Mouse (Mus musculus): ENCODE measurements at regions not wholly inside any gene's neighbourhood (a gene's known extent, or its start where the extent isn't known, plus 50 kb on each side); places are given as distances from the start of the nearest gene placed in this dataset.
A peak's percentile ranks its signal among the peaks of the same experiment; 100 is the strongest.

GRCm38 (mm10) chr2:11416122-11416521, 137.8 kb downstream of the Pfkfb3 start:
- DNase-seq: no peak

GRCm38 (mm10) chr2:11412521-11412920, 141.4 kb downstream of the Pfkfb3 start:
- no peak for DNase-seq

DNA sequence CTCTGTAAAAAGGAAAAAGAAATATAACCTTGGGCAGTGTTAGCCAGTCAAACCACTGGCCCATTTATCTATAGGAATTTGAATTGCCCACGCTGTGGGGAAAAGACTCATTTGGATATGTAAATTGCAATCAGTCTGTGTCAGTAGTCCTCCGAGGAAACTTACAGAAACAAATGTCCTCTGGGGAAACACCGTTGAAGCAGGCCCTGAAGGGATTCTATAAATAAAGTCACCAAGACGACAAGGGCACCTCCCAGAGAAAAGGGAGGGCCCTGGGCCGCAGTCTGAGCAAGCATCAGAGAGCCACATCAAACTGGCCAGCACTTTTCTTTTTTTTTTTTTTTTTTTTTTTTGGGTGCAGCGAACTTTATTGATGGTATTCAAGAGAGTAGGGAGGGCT, 145.4 kb downstream of the Pfkfb3 start:
- DNase-seq: no peak

DNA sequence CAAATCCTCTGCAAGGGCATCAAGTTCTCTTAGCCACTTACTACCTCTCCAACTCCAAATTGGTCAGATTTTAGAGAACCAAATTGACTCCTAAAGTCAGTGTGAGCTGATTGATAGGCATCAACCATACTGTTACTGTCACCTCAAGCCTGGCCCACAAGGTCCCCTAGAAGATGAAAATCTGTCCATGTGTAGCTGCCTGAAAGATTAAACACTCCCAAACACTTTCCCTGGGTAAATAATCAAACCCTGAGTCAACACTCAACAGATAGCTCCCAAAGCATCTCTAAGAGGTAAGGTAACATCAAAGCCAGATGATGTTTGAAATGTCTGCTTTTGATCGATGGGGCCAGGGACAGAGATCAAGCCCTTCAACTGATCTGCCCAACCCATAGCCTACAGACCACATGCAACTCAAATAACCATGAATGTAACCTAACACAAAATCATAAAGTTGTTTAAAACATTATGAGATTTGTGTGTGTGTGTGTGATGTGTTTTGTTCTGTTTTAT, 147.7 kb downstream of the Pfkfb3 start:
- DNase-seq: no peak

GRCm38 (mm10) chr2:11402218-11402848, 151.5 kb downstream of the Pfkfb3 start:
- DNase-seq: no peak

- DNase-seq: no peak
These were observed 154.5 kb downstream of the Pfkfb3 start for GRCm38 (mm10) chr2:11399411-11399810.

- no peak for DNase-seq
These were observed 154.9 kb downstream of the Pfkfb3 start for GRCm38 (mm10) chr2:11398949-11399348.

- DNase-seq: no peak
These were observed 155.5 kb downstream of the Pfkfb3 start for GRCm38 (mm10) chr2:11398391-11398790.

DNA sequence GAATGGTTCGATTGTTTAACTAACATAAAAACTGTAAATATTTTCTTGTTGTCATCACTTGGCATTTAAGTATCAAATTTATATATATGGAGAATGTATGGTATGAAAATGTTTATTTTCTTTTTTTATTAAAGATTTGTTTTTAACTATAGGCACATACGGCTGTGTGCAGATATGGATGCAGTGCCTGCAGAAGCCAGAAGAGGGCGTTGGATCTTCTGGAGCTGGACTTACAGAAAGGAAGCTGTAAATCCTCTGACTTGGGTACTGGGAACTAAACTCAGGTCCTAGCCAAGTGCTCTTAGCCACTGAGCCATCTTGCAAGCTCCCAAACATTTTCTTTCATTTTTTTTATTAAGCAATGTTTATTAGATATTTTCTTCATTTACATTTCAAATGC, 157.0 kb downstream of the Pfkfb3 start:
- no peak for DNase-seq

- no peak for DNase-seq
These were observed 159.1 kb downstream of the Pfkfb3 start for GRCm38 (mm10) chr2:11394675-11395349.

- DNase-seq: no peak
These were observed 162.2 kb downstream of the Pfkfb3 start for GRCm38 (mm10) chr2:11391725-11392124.

DNA sequence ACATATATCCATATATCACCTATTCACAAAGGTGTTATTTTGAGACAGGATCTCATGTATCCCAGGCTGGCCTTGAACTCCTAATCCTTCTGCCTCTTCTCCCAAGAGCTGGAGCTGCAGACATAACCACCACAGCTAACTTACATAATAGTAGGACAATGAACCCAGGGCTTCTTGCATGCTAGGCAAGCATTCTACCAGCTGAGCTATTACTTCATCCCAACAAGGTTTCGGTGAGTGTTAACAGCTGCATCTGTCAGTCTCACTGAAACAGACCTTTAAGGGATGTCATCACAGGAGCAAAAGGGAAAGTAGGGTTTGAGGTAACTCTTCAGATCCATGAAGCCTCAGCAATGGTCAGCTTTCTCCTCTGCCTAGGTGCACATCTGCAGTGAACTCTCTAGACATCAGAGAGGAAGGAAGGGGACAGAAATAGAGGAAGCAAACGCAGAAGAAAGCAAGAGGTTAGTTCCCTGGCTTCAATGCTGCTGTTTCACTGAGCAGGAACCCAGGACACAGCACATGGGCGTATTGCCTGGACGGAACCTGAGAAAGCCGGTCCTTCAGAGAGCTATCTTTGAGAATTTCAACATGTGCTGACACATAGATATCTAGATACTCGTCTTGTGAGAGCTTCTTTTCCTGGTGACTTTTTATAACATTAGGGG, 163.1 kb downstream of the Pfkfb3 start:
- DNase-seq: no peak

- DNase-seq: no peak
These were observed 166.3 kb downstream of the Pfkfb3 start for GRCm38 (mm10) chr2:11387623-11388022.

DNA sequence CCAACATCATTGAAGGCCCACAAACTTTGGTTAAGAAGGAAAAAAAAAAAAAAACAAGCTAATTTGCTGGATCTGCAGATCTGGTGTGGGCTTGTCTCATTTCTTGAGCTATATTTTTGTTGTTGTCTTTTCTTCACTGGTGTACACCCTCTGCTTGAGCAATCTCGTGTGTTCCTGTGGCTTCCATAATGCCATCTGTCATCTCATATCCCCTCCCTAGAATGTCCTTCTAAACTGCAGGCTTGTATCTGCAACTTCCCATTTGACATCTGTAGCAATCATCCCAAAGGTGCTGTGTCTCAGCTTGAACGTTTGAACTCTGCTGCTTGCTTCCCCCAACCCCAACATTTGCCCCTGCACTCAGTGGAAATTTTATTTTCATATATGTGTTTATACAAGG, 170.1 kb downstream of the Pfkfb3 start:
- DNase-seq: no peak

DNA sequence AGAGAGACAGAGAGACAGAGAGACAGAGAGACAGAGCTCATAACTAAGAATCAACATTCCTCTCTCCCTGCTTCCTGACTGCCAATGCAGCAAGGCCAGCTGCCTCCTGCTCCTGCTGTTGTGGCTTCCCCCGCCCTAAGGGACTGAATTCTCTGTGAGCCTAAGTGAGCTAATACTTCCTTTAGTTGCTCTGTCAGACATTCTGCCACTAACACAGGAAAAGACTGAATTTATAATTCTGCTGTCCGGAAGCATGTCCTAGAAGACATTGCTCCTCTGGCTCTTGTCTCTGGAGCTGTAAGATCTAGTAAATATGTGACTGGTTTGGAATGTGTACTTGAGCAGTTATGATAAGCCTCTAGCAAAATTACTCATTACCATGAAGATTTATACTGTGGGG, 176.7 kb downstream of the Pfkfb3 start:
- DNase-seq: no peak

DNA sequence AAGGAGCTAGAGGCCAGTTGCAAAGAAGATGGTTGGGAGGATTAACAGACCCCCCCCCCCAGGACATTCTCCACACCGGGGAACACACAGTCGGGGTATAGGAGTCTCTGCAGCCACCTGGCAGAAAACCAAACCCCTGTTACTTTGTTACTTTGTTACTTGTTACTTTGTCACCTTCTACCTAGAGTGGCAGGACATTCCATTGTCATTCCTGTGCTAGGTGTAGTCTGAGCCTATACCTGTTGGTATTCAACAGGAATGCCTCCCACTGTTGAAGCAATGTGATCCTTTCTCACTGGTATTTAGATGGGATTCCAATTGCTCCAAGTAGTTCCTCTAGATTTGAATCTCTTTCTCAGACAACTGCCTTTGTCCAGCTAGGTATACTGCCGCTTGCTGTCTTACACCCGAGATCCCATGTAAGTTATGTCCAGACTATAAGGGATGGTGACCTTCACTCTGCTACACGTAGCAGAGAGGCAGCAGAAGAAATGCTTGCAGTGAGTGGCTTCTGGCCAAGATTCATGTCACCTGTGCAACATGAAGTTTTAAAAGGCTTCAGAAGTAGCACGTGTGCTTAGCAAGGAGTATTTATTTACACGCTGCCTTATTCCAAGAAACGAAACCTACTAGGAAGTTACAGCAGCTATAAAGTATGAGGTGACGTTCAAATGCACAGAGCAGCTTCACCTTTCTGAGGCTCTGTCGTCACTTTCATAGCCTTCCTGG, 178.0 kb downstream of the Pfkfb3 start:
- DNase-seq: no peak

DNA sequence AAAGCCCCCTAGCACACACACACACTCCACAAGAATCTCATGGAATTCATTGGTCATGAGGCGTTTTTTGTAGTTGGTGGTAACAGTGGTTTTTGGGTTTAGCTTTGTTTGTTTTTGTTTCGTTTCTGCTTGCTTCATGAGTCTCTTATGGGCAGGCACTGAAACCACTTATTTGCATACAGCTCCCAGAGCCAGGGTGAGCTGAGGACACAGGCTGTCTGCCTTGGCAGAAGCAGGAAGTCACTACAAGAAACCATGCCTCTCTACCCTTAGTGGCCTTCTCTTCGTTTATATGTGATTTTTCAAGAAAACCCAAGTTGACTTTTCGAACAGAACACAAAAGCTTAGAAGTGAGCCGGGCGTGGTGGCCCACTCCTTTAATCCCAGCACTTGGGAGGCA, 178.8 kb downstream of the Pfkfb3 start:
- peak; percentile 63 for DNase-seq

- no peak for DNase-seq
These were observed 183.6 kb downstream of the Pfkfb3 start for GRCm38 (mm10) chr2:11370273-11370672.

DNA sequence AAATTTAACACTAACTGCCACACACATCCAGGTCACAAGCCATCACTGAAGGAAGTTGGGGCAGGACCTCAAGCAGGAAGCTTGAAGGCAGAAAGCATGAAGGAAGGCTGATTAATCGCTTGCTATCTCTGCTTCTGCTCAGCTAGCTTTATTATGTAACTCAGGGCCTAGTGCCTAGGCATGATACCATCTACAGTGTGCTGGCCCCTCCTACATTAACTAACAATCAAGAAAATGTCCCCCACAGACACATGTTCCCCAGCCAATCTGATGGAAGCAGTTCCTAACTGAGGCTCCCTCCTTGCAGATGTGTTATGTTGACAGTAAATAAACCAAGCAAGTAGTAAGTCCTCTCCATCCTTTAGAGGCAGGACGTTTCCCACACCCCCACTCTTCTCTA, 186.6 kb downstream of the Pfkfb3 start:
- DNase-seq: no peak

DNA sequence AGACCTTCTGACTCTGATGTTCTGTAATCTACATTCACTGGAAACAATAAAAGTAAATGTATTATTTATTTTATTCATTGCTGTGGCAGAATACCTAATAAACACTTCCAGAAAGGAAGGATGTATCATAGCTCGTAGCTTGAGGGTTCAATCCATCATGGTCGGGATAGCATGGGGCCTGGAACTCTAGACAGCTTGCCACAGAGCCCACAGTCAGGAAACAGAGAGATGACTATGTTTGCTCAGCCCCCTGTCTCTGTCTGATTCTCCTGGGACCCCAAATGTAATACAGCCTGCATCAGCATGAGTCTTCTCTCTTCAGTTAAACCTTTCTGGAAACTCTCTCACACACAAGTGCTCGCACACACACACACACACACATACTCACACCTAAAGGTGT, 188.1 kb downstream of the Pfkfb3 start:
- DNase-seq: no peak

- no peak for DNase-seq
These were observed 188.5 kb downstream of the Pfkfb3 start for GRCm38 (mm10) chr2:11365371-11365770.

DNA sequence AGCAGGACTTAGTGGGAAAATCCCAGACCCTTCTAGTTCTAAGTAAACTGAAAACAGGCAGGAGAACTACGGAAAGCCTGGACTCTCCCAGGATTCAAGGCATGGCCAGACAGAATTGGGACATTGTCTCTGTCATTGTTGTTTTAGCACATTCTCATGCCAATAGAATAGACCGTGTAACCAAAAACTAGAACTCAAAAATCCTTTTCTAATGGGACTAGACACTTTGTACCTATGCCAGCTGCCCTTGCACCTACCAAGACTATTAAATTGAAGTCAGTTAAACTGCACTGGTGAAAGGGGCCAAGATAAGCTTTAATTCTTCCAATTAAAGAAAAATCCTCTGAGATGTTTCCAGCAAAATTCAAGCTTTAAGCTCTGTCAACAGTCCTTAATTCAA, 189.8 kb downstream of the Pfkfb3 start:
- DNase-seq: peak; percentile 13

GRCm38 (mm10) chr2:11363061-11363464, 190.8 kb downstream of the Pfkfb3 start:
- DNase-seq: no peak

Measured in adrenal gland, postnatal 10 days (tissue).